Mouse (Mus musculus) thymus, adult 2 months (tissue): ENCODE measurements at regions not wholly inside any gene's neighbourhood (a gene's known extent, or its start where the extent isn't known, plus 50 kb on each side); places are given as distances from the start of the nearest gene placed in this dataset.

Experiments
- CTCF ChIP-seq: fragments of 200-500 bp; IDR thresholded peaks from 2 replicates; pipeline ENCODE4 v1.5.1; 2012; ENCODE audit warnings: mild to moderate bottlenecking, control low read depth, low read length, moderate library complexity, borderline replicate concordance; ENCODE audit not compliant: control insufficient read depth, poor library complexity, insufficient read depth; ENCODE audit errors: extremely low read depth
- POLR2A ChIP-seq: fragments of 200-500 bp; IDR thresholded peaks from 2 replicates; pipeline ENCODE4 v1.6.1; 2012; ENCODE audit warnings: mild to moderate bottlenecking, low read length, control low read depth, moderate library complexity; ENCODE audit not compliant: control insufficient read depth, poor library complexity, insufficient read depth; ENCODE audit errors: extremely low read depth

GRCm38 (mm10) chr16:88381605-88382279 is 91.7 kb upstream of the Grik1 start:
- TF ChIP-seq POLR2A = no peak
- no peak for TF ChIP-seq CTCF
